Mouse (Mus musculus) adrenal gland, adult (tissue): ENCODE measurements around the gene Rnf212b.
A peak's percentile ranks its signal among the peaks of the same experiment; 100 is the strongest.
"Not testable (repeated sequence)": the region's sequence is repeated elsewhere in the genome, so short reads cannot be mapped to it uniquely, and the experiment has no call there.

Source experiments
- DNase-seq, 2 experiments: peaks; one replicate each; pipeline ENCODE4 v3.0.0; 2022 to 2023; ENCODE audit warnings: low spot score in 1 of 2; ENCODE audit not compliant: inconsistent age in 2 of 2

Gene Rnf212b

DNA sequence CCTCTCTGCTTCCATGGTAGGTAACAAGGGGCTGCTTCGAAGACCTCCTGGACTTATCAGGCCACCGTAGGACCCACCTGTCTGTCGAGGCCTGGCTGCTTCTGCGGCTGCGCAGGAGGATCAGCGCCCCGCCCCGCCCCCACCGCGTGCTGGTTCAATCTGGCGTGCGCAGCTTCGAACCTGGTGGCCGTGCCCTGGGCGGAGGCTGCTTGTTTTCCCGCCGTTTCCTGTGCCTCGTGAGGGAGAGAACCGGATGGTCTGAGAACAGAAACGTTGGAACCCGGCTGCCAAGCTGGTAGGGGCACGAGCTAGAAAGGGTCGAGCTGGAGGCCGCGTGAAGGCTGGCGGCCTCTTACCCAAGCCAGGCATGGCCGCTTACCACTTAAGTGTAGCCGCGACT, at the start of gene Rnf212b:
TSS of gene Rnf212b (plus strand) at position 151 of the 400 bp plus-strand sequence.
- DNase-seq = no peak

DNA sequence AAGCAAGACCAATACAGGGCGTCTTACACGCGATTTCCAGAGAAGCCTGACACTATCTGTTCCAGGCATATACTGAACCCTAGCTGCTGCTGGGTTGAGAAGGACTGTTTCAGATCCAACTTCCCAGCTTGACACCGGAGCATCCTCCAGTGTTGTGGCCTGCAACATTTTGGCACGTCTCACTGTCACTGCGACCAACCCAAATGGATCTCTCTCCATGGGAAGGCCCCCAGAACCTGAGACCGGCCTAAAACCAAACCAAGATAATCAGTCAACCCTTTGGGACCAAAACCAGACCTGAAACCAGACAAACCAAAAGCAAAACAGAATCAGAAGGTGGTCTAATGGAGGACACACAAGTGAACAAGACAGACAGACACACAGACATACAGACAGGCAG, 47.0 kb upstream of the Rnf212b start:
- DNase-seq = not testable (repeated sequence)

DNA sequence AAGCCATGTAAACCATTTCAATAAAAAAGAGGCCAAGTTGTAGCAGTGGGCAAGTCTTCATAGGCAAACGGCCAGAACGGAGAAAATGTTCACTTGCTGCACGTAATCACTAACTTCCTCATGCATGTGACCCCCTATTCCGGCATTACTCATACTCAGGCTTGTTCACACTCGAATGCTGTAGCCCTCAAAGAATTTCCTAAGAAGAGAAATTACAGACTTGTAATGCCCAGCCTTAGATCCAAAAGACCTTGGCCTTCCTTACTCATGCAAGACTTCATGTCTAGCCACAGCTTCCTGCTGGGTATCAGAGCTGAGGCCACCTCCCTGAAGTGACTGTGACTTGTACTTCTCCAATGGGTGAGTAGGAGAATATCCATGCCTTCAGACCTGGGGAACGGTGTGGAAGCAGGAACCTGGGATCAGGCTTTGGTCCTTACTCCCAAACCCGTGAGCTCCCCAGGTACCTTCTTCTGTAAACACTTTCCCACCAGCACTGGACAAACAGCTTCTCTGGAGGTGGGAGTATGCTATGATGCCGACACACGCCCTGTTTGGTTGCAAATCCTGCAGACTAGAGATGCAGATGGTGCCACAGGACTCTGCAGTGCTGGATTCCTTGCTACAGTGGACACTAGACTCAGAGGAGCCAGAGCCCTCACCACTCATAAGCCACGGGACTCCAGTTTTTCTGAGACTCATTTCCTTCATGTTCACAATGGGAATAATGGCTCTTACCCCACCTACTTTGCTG, 45.5 kb upstream of the Rnf212b start:
- peak in 1 of 2 experiments; percentile 61 for DNase-seq

DNA sequence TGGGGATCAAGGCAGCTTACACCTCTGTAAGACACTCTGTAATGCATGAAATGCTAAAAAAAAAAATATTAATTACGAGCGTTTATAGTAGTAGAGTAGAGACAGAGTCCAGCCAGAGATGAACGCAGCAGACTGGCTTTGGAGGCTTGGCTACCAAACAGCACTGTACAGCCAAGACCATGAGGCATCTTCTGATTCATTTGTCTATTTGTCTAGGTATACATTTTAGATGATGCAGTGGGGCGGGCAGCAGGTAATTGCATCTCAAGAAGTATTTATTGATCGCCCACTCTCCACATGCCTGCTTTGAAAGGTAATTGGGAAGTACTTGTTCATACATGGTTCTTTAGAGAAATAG, 44.9 kb upstream of the Rnf212b start:
- no peak for DNase-seq

DNA sequence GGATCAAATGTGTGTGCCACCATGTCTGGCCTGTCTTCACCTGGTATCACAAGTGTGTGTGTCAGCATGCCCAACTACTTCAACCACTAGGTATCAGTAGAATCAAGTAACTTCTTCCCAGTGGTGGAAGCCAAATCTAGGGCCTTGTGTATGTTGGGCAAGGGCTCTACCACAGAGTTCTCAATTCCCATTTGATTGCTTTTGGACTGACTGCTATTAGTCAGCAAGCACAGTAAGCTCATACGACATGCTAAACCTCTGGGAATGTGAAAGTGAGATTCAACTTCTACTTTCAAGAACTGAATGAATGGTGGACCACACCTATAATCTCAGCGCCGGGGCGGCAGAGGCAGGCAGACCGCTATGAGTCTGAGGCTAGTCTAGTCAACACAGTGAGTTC, 43.6 kb upstream of the Rnf212b start:
- no peak for DNase-seq

DNA sequence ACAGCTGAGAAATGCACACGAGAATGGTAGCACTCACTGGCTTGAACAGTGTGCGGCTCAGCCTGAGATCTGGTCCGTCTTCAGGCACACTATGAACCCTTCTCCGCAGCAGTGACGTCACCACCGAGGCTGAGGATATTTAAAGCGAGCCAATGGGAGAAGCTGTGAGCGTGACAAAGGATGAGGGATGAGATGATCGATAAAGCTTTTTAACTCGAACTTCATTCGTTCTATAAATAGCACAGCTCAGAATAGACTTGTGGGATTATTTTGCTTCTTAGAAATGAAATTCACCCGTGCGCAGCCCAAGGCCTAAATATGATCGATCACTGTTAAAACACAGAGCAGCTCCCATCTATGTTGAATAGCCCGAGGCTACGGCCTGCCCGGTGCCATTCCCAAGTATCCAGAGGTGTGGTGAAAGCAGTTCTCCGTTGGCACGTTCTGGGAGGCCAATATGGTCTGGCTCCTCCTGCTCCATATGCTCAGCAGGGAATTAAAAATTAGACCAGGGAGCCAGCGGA, 41.5 kb upstream of the Rnf212b start:
- no peak for DNase-seq

DNA sequence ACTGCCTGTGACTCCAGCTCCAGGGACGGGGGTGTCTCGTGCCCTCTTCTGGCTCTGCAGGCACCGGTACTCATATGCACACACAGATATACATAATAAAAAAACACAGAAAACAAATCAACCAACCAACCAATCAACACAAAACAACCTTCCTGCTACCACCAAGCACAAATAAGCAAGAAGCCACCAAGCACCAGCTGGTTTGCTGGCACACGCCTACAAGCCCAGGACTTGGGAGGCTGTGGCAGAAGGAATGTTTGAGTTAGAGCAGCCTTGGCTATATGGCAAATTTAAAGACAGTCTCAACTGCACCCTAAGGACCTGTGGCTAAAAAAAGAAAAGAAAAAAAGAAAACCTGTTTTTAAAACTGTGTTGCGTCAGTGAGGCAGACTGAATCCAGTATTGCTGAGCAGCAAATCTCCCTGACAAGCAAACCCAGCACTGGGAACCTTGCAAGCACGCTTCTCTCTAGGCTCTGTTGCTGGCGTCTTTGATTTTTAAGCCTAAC, 38.4 kb upstream of the Rnf212b start:
- no peak for DNase-seq

DNA sequence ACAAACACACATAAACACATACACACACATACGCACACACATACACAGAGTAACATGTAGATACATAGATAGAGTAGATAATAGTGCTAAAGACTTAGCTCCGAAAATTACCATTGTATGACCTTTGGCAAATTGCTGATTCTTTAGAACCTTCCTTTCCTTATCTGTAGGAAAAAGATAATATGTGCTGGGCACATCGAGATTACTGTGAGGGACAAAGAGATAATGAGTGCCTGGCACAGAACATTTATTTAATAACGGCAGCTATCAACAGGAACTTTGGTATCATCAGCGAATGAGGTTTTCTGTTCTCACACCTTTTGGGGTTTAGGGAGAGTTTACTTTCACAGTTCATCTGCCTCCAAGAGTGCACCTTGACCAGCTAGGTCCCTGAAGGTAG, 37.2 kb upstream of the Rnf212b start:
- no peak for DNase-seq

DNA sequence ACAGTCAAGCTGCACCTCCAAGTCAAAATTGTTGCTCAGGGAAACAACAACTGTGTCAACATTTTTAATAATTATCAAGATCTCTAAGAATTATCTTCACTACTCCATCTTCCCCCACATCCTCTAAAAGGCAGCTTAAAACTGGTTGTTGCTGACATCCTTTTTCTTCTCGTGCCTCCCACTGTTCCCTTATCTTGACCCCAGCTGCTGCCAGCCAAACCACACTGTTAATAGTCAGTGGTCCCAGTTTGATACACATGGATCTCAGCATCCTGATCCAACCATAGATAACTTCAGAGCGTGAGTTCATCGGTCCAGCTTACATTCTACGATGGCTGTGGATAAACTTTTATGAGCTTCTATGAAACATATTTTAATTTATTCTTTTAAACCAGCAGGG, 36.0 kb upstream of the Rnf212b start:
- DNase-seq = no peak

DNA sequence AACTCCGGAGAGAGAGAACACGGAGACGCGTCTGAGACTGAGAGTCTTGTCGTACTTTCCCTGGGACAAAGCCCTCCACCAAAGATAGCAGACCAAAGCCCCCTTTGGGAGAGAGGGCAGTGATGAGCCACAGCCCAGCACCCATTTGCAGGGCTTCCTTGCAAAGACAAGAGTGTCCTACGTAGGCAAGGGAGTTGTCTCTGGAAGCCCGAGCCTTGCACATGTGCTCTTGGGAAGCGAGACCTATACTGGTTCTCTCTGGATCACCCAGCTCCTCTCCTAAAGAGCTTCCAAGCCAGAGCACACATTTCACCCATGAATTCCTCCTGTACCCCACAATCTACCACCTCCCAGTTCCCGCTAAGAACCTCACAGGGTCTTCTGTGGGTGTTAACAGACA, 33.9 kb upstream of the Rnf212b start:
- no peak for DNase-seq

DNA sequence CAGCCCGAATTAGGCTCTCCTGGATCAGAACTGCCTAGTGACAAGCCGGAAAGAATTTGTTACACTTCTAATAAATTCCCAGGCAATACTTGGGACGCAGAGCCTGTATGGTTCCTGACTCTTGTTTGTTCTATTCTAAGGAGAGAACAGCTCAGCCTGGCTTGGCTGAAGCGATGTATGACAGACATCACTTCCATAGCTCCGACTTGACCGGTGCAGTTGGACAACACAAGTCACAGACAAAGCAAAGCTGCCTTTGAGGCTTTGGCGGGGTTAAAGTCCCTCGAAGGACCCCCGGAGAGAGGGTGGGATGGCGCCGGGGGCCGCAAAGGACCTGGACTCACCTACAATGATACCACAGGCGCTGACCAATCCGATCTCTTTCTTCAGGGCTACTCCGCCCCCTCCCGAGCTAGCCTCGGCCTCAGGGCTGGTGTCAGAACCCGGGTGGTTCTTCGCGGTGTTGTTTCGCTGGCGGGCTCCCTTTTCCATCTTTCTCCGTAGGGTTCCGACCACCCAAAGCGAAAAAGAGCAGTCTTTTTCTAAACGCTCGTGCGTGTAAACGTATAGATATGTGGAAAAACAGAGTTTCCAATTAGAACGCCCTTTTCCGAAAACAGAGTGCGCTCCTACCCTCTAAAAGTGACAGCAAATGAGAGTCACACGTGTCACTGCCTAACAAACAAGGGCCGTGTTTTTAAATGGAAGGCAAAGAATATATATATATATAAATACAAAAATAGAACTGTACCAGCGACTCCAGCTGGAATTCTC, 32.9 kb upstream of the Rnf212b start:
- peak; percentile 67 to 92 for DNase-seq

DNA sequence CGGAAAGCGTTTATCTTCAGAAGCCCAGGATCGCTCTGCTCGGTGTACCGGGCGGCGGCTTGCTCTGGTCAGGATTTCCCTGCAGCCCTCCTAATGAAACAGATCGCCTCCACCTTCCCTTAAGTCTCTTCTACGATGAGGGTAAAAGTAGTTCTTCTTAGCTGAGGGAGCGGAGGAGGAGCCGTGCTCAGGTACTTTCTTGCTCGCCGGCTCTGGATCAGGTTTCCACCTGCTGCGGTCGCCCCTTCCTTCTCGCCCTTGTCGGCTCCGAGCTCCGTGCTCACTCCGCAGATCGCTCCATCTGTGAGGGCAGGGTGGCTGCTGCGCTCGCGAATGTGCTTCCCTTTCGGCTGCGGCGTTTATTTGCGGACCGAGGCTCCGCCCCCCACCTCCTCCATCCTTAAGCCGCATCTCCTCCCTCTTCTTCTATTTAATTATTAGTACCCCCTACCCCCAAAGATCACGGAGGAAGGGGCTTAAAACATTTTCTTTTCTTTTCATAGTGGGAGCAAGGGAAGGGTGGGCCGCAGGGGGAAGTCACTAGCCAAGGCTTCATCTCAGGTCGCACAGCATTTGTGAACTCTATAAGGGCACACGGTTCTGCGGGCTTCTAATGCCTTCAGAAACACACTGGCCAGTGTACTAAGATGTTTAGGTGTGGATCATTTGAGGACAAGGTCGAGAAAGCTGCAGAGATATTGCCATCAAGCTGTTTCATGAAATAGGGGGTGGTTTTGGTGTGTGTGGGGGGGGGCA, 32.2 kb upstream of the Rnf212b start, which contains the start of gene Slc7a8:
TSS of gene Slc7a8 (minus strand) at position 337 of the 756 bp plus-strand sequence.
- DNase-seq = peak; percentile 70 to 89

DNA sequence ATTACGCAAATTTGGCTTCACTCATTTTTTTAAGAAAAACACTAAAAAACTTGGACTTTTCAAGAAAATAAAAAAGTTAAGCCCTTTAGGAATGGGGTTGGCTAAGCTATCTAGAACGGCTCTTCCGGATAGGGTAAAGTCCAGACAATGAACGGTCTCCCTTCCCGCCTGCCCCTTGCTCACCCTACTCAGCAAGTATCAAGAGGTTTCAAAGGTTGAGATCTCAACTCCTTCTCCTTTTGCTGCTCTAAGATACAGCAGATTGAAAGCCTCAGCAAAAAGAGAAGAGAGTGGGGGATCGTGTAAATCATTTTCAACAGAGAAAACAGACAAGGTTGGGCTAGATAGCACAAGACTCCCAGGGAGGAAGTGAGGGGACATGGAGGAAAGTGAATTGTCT, 31.0 kb upstream of the Rnf212b start:
- DNase-seq = no peak

DNA sequence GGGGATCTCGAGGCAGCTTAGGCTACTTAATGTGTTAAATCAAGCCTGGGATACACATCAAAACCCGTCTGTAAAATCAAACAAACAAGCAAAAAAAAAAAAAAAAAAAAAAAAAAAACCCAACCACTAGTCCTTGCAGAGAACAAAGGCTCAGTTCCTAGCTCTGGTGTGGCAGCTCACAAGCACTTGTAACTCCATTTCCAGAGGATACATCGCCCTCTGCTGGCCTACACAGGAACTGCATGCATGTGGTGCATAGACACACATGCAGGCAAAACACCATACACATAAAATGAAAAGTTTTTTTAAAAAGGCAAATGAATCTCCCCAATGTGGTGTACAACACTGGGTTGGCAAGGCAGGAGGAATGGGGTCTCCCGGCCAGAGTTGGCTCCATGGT, 28.0 kb upstream of the Rnf212b start:
- peak; percentile 76 to 91 for DNase-seq

DNA sequence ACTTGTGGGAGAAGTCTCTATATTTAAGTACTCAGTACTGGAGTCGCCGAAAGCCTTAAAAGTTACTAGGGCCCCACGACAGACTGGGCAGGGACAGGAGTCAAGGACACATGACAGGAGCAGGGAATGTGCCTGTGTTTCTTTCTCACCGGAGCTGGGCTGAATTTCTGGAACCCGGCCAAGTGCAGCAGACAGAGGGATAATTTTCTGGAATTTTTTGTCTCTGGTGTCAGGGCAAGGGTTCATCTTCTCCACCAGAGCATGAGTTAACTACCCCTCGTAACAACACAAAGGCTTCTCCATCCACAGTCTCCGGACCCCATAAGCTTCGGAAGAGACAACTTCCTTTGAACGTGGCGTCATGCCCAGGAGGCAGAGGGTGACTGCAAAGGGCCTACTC, 27.5 kb upstream of the Rnf212b start:
- peak; percentile 66 to 84 for DNase-seq

DNA sequence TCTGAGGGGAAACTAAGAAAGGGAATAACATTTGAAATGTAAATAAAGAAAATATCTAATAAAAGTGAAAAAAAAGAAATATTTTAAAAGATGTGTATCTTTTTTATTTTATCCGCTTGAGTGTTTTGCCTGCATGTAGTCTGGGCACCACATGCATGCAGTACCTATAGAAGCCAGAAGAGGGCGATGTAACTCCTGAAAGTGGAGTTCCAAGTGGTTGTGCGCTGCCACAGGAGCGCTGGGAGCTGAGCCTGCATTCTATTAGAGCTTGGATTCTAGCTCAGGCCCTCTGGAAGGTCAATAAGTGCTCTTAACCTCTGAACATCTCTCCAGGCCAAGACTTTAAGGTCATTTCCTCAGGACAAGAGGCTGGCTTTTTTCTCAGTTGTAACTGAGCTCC, 26.7 kb upstream of the Rnf212b start:
- no peak for DNase-seq

DNA sequence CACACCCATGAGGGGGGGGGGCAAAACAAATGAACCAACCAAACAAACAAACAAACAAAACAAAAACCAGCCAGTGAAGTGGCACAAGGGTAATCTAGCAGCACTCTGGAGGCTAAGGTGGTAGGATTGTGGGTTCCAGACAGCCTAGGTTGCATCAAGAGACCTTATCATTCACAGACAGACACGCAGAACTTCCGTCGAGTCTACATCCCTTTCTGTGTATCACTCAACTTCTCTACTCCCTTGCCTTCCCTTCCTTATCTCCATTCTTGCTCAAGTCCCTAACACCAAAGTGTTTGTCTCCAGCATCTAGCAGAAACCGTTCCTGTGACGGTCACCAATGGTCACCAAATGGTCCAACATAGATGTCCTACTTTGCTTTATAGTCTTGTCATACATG, 25.7 kb upstream of the Rnf212b start:
- DNase-seq = no peak

DNA sequence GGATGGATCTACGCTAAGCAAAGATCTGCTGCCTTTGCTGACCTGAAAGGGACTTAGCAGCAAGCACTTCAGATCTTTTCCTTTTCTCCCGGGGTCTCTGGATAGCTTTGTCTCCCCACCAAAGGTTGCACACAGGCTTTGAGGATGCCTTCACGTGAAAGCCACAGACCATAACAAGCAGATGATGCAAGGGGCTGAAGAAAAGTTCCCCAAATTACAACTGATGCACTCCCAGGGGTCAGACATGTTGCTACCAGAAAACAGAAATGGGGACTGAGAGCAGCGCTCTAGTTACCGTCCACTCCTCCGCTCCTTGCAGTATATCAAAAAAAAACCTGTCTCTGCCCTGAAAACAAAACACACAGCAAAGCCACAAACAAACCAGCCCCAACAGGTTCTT, 21.8 kb upstream of the Rnf212b start:
- no peak for DNase-seq

DNA sequence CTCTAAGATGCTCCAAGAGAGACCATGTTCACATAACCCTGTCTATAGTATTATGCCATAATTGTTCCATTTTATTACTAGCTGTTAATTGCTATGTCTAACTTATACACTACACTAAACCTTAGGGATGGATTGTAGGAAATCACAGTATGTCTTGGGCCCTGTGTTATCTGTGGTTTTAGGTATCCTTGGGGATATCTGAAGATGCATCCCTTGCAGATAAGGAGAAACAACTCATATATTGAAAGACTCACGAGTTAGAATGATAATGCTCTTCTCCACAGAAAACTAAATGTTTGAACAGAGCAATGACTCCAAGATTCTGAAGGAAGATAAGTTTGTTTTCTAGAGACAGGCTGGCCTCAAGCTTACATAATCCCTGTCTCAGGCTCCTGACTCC, 20.6 kb upstream of the Rnf212b start:
- no peak for DNase-seq

DNA sequence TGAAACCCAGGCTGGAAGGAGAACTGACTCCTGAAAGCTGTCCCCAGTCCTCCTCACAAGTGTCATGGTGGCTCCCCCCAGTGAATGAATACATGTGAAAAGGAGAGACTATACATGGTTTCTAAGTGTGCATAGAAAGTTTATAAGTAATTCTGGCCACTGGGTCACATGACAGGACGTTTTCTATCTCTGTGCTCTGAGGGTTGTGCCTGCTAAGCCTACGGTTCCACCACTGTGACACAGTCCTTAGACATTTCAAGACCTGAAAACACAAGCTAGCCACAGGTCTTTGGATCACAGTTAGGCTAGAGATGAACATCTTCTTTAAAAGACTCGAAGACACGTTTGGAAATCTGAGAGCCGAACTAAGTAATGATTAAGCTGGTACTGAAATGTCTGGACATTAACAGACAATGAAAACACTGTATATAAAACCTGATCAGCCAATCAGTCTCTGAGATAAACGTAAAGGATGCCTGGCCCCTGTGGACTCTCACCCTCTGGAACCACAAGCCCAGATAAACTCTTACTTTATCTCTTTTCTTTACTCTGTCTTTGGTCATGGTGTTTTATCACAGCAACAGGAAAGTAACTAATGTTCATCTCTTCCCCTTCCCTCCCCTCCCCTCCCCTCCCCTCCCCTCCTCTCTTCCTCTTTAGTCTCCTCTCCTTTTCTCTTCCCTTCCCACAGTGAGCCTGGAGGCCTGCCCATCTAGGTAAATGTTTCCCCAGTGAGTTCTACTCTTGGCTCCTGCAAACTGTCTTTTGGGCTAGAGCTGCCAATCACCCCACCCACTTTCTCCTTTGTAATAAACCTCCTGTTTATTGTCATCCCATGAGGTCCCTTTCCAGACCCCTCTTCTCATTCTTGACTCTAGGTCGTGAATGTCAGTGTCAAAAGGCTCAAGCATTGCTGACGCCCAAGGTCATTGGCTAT, 19.8 kb upstream of the Rnf212b start:
- no peak for DNase-seq
